Mouse (Mus musculus): Measurements from ENCODE around the gene Trim47.
"Not testable (repeated sequence)": the region's sequence is repeated elsewhere in the genome, so short reads cannot be mapped to it uniquely, and the experiment has no call there.

The Trim47 gene

GRCm38 (mm10) chr11:116107777-116108285, 19.2 kb downstream of the Trim47 start:
- DNase-seq (ENCODE audit: low spot score in 2 of 2), result no peak

- DNase-seq (ENCODE audit: low spot score in 2 of 2), result no peak
Measured at GRCm38 (mm10) chr11:116106963-116107776, 19.8 kb downstream of the Trim47 start.

- no peak for DNase-seq (ENCODE audit: low spot score in 2 of 2)
Measured at GRCm38 (mm10) chr11:116106154-116106962, 20.7 kb downstream of the Trim47 start.

- DNase-seq (ENCODE audit: low spot score in 2 of 2), result no peak
Measured at GRCm38 (mm10) chr11:116105065-116105464, 21.9 kb downstream of the Trim47 start.

- DNase-seq (ENCODE audit: low spot score in 2 of 2), result no peak
Measured at GRCm38 (mm10) chr11:116104006-116104646, 22.9 kb downstream of the Trim47 start.

- no peak for DNase-seq (ENCODE audit: low spot score in 2 of 2)
Measured at GRCm38 (mm10) chr11:116103572-116103971, 23.4 kb downstream of the Trim47 start.

- DNase-seq (ENCODE audit: low spot score in 2 of 2), result no peak
Measured at GRCm38 (mm10) chr11:116102472-116102871, 24.5 kb downstream of the Trim47 start.

- no peak for DNase-seq (ENCODE audit: low spot score in 2 of 2)
Measured at GRCm38 (mm10) chr11:116101931-116102381, 25.1 kb downstream of the Trim47 start.

- DNase-seq (ENCODE audit: low spot score in 2 of 2), result no peak
Measured at GRCm38 (mm10) chr11:116100839-116101238, 26.2 kb downstream of the Trim47 start.

GRCm38 (mm10) chr11:116100385-116100784, 26.6 kb downstream of the Trim47 start:
- no peak for DNase-seq (ENCODE audit: low spot score in 2 of 2)

GRCm38 (mm10) chr11:116099462-116099861, 27.5 kb downstream of the Trim47 start:
- DNase-seq (ENCODE audit: low spot score in 2 of 2), result no peak

- DNase-seq (ENCODE audit: low spot score in 2 of 2), result no peak
Measured at GRCm38 (mm10) chr11:116098711-116099460, 28.1 kb downstream of the Trim47 start.

GRCm38 (mm10) chr11:116096213-116097108, 30.5 kb downstream of the Trim47 start:
- no peak for DNase-seq (ENCODE audit: low spot score in 2 of 2)

GRCm38 (mm10) chr11:116095573-116095972, 31.4 kb downstream of the Trim47 start:
- no peak for DNase-seq (ENCODE audit: low spot score in 2 of 2)

GRCm38 (mm10) chr11:116093771-116094565, 33.0 kb downstream of the Trim47 start:
- no peak for DNase-seq (ENCODE audit: low spot score in 2 of 2)

GRCm38 (mm10) chr11:116092959-116093358, 34.1 kb downstream of the Trim47 start:
- DNase-seq (ENCODE audit: low spot score in 2 of 2), result not testable (repeated sequence)

GRCm38 (mm10) chr11:116091591-116091990, 35.4 kb downstream of the Trim47 start:
- DNase-seq (ENCODE audit: low spot score in 2 of 2), result no peak

- no peak for DNase-seq (ENCODE audit: low spot score in 2 of 2)
Measured at GRCm38 (mm10) chr11:116089545-116089944, 37.5 kb downstream of the Trim47 start.

- no peak for DNase-seq (ENCODE audit: low spot score in 2 of 2)
Measured at GRCm38 (mm10) chr11:116088741-116089394, 38.1 kb downstream of the Trim47 start.

All from frontal cortex, postnatal 36 days (tissue).